Mouse (Mus musculus): Measurements from ENCODE around the gene Nckap5.
A peak's percentile ranks its signal among the peaks of the same experiment; 100 is the strongest.

GRCm38 (mm10) chr1:126660098-126660999 is 170.2 kb downstream of the Nckap5 start:
- TF ChIP-seq USF1 (IDR thresholded peaks at IDR 0.05; ENCODE audit: low read depth) (no peak), MAX (IDR thresholded peaks at IDR 0.05) (no peak), MYOD1 (IDR thresholded peaks at IDR 0.05; ENCODE audit: control insufficient read depth, insufficient read length, low read depth) (peak; percentile 7), CTCF (IDR thresholded peaks at IDR 0.05; ENCODE audit: control insufficient read depth, insufficient read depth, insufficient read length) (no peak), FOSL1 (IDR thresholded peaks at IDR 0.05; ENCODE audit: insufficient read depth, low read length, poor library complexity, severe bottlenecking) (no peak)

All from C2C12 (cell line).